Mouse (Mus musculus): Measurements from ENCODE around the gene Dock9.

DNA sequence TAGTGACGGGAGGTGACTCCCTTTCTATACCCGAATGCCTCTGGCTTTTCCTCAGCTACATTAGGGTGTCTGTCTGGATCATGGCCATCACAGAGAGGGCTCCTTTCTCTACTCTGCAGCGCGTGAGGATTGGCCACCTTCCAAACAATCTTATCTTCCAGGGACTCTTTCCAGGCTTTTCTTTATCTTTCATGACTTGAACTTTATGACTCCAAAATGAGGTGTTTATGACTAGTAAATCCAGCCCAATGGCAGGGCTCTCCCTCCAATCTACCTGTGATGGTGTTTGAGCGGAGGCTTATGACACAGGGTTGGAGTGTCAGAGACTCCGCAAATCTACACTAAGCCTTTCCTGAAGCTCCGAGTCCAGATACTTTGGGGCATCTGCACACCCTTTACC lies 256.4 kb downstream of the Dock9 start:
- no peak for TF ChIP-seq CTCF (IDR thresholded peaks at IDR 0.05)
- no peak for TF ChIP-seq POLR2A (IDR thresholded peaks at IDR 0.05; ENCODE audit: insufficient read depth, low read depth, low read length)
- no peak for TF ChIP-seq EP300 (IDR thresholded peaks at IDR 0.05; ENCODE audit: insufficient read depth, low read depth, low read length)
